In genomic region chr14:73370695-73371372, GRCm38 (mm10) we compare ENCODE assay signal across 15 mouse cellular contexts. TPM values are rescaled to one million over a fixed set of nuclear protein-coding genes. Genes with fewer than 3 reads are reported as not detected.
A peak's percentile ranks its signal among the peaks of the same experiment; 100 is the strongest.
DNase-seq lines count a peak whose midpoint lies in the region; ATAC-seq and TF ChIP-seq lines count a peak whose summit lies in the region.
"Had no signal": no experiment of that assay in that cellular context is flagged by ENCODE, and none has a peak within 500 bp of the region (broad histone marks: within the 10 kb centered on the region; RNA-seq: fewer than 3 reads in every experiment).

No protein-coding gene starts in this region.

- 73% methylated on average over 23 of the region's 23 CpGs for WGBS in embryonic facial prominence, embryonic 13.5 days
- WGBS in embryonic facial prominence, embryonic 10.5 days = 87% methylated on average over 23 of the region's 23 CpGs
- WGBS in liver, embryonic 14.5 days (ENCODE audit: insufficient replicate concordance) = 64% methylated on average over 23 of the region's 23 CpGs
- WGBS in liver, embryonic 11.5 days = 76% methylated on average over 23 of the region's 23 CpGs
- 41% methylated on average over 23 of the region's 23 CpGs for WGBS in olfactory bulb, adult 2 months

- no peak for ATAC-seq in embryonic facial prominence, embryonic 13.5 days (ENCODE audit: insufficient number of reproducible peaks, insufficient read depth, low FRiP score, low TSS enrichment, low read depth)
- no peak for ATAC-seq in liver, embryonic 14.5 days (ENCODE audit: insufficient read depth)
- no peak for ATAC-seq in liver, embryonic 11.5 days (replicated peaks; ENCODE audit: low FRiP score)

- H3K9ac ChIP-seq in embryonic facial prominence, embryonic 13.5 days = no peak overlapping the region; the same call in 1 of the 2 replicates
- 0 out of 2 replicates have a peak overlapping the region, but pooled peaks have one; percentile 3 for H3K9ac ChIP-seq in liver, embryonic 14.5 days (replicated peaks)
- no peak overlapping the region for H3K9ac ChIP-seq in liver, embryonic 11.5 days (ENCODE audit: low read depth, low read length)
- H3K9ac ChIP-seq: heart, embryonic 12.5 days; liver, embryonic 15.5 days had no signal

- H3K4me2 ChIP-seq in embryonic facial prominence, embryonic 13.5 days = no peak overlapping the region
- H3K4me2 ChIP-seq in liver, embryonic 14.5 days (ENCODE audit: low read depth) = no peak overlapping the region
- no peak overlapping the region for H3K4me2 ChIP-seq in liver, embryonic 11.5 days
- H3K4me2 ChIP-seq: heart, embryonic 12.5 days; liver, embryonic 15.5 days had no signal

- no peak for TF ChIP-seq CTCF in liver, embryonic 14.5 days (IDR thresholded peaks at IDR 0.05; ENCODE audit: low read depth)
- no peak for TF ChIP-seq CTCF in olfactory bulb, adult 2 months (IDR thresholded peaks at IDR 0.05; ENCODE audit: insufficient read depth, low read depth, low read length)

- H3K9me3 ChIP-seq in embryonic facial prominence, embryonic 13.5 days = no peaks in the 10 kb centered on the region
- no peaks in the 10 kb centered on the region for H3K9me3 ChIP-seq in embryonic facial prominence, embryonic 10.5 days
- H3K9me3 ChIP-seq in liver, embryonic 14.5 days (ENCODE audit: control insufficient read depth, low read length) = no peaks in the 10 kb centered on the region
- no peaks in the 10 kb centered on the region for H3K9me3 ChIP-seq in liver, embryonic 11.5 days (ENCODE audit: control insufficient read depth, low read length)
- H3K9me3 ChIP-seq: heart, embryonic 12.5 days; liver, embryonic 15.5 days had no signal

- no peak overlapping the region for H3K4me3 ChIP-seq in embryonic facial prominence, embryonic 13.5 days
- no peak overlapping the region for H3K4me3 ChIP-seq in embryonic facial prominence, embryonic 10.5 days
- no peak overlapping the region for H3K4me3 ChIP-seq in liver, embryonic 14.5 days (ENCODE audit: insufficient read depth in 1 of 2, low read depth in 2 of 2, low read length in 2 of 2)
- H3K4me3 ChIP-seq in liver, embryonic 11.5 days (ENCODE audit: low read depth, low read length) = no peak overlapping the region
- H3K4me3 ChIP-seq in olfactory bulb, adult 2 months (ENCODE audit: insufficient read depth, low read depth, low read length) = no peak overlapping the region
- H3K4me3 ChIP-seq: heart, embryonic 12.5 days; liver, embryonic 15.5 days; myocyte had no signal

- no peak for TF ChIP-seq POLR2A in olfactory bulb, adult 2 months (IDR thresholded peaks at IDR 0.05; ENCODE audit: insufficient read depth, low read depth, low read length)

- no peak for DNase-seq in embryonic facial prominence, embryonic 10.5 days (ENCODE audit: low spot score)
- DNase-seq in liver, embryonic 14.5 days (ENCODE audit: low read depth in 3 of 3, low spot score in 3 of 3) = no peak
- DNase-seq in liver, embryonic 11.5 days (ENCODE audit: low spot score) = no peak
- peak; percentile 45 to 63 for DNase-seq in kidney, adult 8-10 months
- DNase-seq in testis, postnatal 10 days (ENCODE audit: low spot score) = no peak
- DNase-seq in left cerebral cortex, postnatal 36 days (ENCODE audit: low spot score in 2 of 2) = no peak
- DNase-seq: adrenal gland, adult 2 months; spleen, adult 18-20 months; thymus, adult 18-20 months had no signal

- H3K27ac ChIP-seq in embryonic facial prominence, embryonic 13.5 days = peak overlapping the region; percentile 72
- no peak overlapping the region for H3K27ac ChIP-seq in embryonic facial prominence, embryonic 10.5 days (replicated peaks)
- H3K27ac ChIP-seq in liver, embryonic 14.5 days = no peak overlapping the region
- no peak overlapping the region for H3K27ac ChIP-seq in liver, embryonic 11.5 days (ENCODE audit: low read depth, low read length)
- H3K27ac ChIP-seq in olfactory bulb, adult 2 months (ENCODE audit: insufficient read depth, low read depth, low read length) = peak overlapping the region; percentile 90
- H3K27ac ChIP-seq: liver, embryonic 15.5 days; macrophage had no signal

- H3K36me3 ChIP-seq in embryonic facial prominence, embryonic 13.5 days = peaks cover 41% of the 10 kb centered on the region
- H3K36me3 ChIP-seq in embryonic facial prominence, embryonic 10.5 days (replicated peaks) = peaks cover 46% of the 10 kb centered on the region
- peaks cover 26% of the 10 kb centered on the region for H3K36me3 ChIP-seq in liver, embryonic 14.5 days (replicated peaks; ENCODE audit: control insufficient read depth, insufficient read depth, low read depth)
- H3K36me3 ChIP-seq in liver, embryonic 11.5 days (ENCODE audit: control insufficient read depth, insufficient read depth, low read length) = peaks cover 16% of the 10 kb centered on the region

- intact Hi-C loops in left cerebral cortex, postnatal 36 days (cut with DNase I) = no loop called here

- no peaks in the 10 kb centered on the region for H3K27me3 ChIP-seq in embryonic facial prominence, embryonic 13.5 days
- H3K27me3 ChIP-seq in embryonic facial prominence, embryonic 10.5 days (replicated peaks; ENCODE audit: low read depth, poor library complexity, severe bottlenecking) = no peaks in the 10 kb centered on the region
- no peaks in the 10 kb centered on the region for H3K27me3 ChIP-seq in liver, embryonic 14.5 days (ENCODE audit: control insufficient read depth, insufficient read depth, low read length)
- no peaks in the 10 kb centered on the region for H3K27me3 ChIP-seq in liver, embryonic 11.5 days (replicated peaks; ENCODE audit: control insufficient read depth, insufficient read depth, low read length)
- H3K27me3 ChIP-seq: heart, embryonic 12.5 days; liver, embryonic 15.5 days had no signal

- peaks cover 33% of the 10 kb centered on the region for H3K4me1 ChIP-seq in embryonic facial prominence, embryonic 13.5 days
- H3K4me1 ChIP-seq in embryonic facial prominence, embryonic 10.5 days = peaks cover 19% of the 10 kb centered on the region
- H3K4me1 ChIP-seq in liver, embryonic 14.5 days (replicated peaks; ENCODE audit: control insufficient read depth in 2 of 2, insufficient read depth in 2 of 2, low read length in 1 of 2) = peaks cover 6 to 25% of the 10 kb centered on the region in 2 experiments; a peak in 3 of 4 replicates
- peaks cover 29% of the 10 kb centered on the region for H3K4me1 ChIP-seq in liver, embryonic 11.5 days (replicated peaks; ENCODE audit: control insufficient read depth, insufficient read depth, low read length)
- H3K4me1 ChIP-seq in olfactory bulb, adult 2 months (ENCODE audit: control insufficient read depth, insufficient read depth, low read length) = peaks cover 42% of the 10 kb centered on the region

- no peak for TF ChIP-seq EP300 in liver, embryonic 14.5 days (IDR thresholded peaks at IDR 0.05; ENCODE audit: low read depth)

RNA-seq across cellular contexts. Expression of gene Itm2b, which starts 14.3 kb away (rescaled TPM):
- polyA plus RNA-seq in embryonic facial prominence, embryonic 13.5 days (2015; fragmentation: Nextera tagmentation; extraction: Ambion mirVana) = 659 and 793 TPM in 2 replicates
- polyA plus RNA-seq in embryonic facial prominence, embryonic 10.5 days (2016; fragmentation: Nextera tagmentation; extraction: Ambion mirVana) = 197 and 226 TPM in 2 replicates
- 203 and 206 TPM in 2 replicates for polyA plus RNA-seq in liver, embryonic 14.5 days (2012; rRNA removed)
- polyA plus RNA-seq in liver, embryonic 14.5 days (2014; fragmentation: Nextera tagmentation; extraction: Ambion mirVana) = 396 and 431 TPM in 2 replicates
- 516 and 518 TPM in 2 replicates for polyA plus RNA-seq in liver, embryonic 11.5 days (2014; fragmentation: Nextera tagmentation; extraction: Ambion mirVana)
- polyA plus RNA-seq in olfactory bulb, adult 2 months (2012; ENCODE audit: insufficient read depth, insufficient read length, low replicate concordance, missing spikeins) = 469 and 510 TPM in 2 replicates
- total RNA-seq in left cerebral cortex, postnatal 36 days (2021) = 100 to 1,000 TPM; 725 to 789 TPM

RNA-seq across cellular contexts. Expression of gene Rb1, which starts 45.2 kb away (rescaled TPM):
- polyA plus RNA-seq in embryonic facial prominence, embryonic 13.5 days (2015; fragmentation: Nextera tagmentation; extraction: Ambion mirVana) = 19.1 and 27.9 TPM in 2 replicates
- 24.4 and 29.3 TPM in 2 replicates for polyA plus RNA-seq in embryonic facial prominence, embryonic 10.5 days (2016; fragmentation: Nextera tagmentation; extraction: Ambion mirVana)
- 11.6 and 15.4 TPM in 2 replicates for polyA plus RNA-seq in liver, embryonic 14.5 days (2012; rRNA removed)
- 22.1 and 30.2 TPM in 2 replicates for polyA plus RNA-seq in liver, embryonic 14.5 days (2014; fragmentation: Nextera tagmentation; extraction: Ambion mirVana)
- polyA plus RNA-seq in liver, embryonic 11.5 days (2014; fragmentation: Nextera tagmentation; extraction: Ambion mirVana) = 22.3 and 25.1 TPM in 2 replicates
- 65.2 TPM in 1 of 2 replicates, not detected in the other for polyA plus RNA-seq in olfactory bulb, adult 2 months (2012; ENCODE audit: insufficient read depth, insufficient read length, low replicate concordance, missing spikeins)
- 10 to 100 TPM; 27.4 to 33.2 TPM for total RNA-seq in left cerebral cortex, postnatal 36 days (2021)

Comparison
In these comparisons a context has a peak if more than half of its experiments do, and no peak if none do; other contexts are left out.
1. H3K27ac ChIP-seq: peak in embryonic facial prominence, embryonic 13.5 days (single experiment) and olfactory bulb, adult 2 months (single experiment); none in embryonic facial prominence, embryonic 10.5 days (single experiment), liver, embryonic 14.5 days (single experiment) and liver, embryonic 11.5 days (single experiment).
2. DNase-seq: peak in kidney, adult 8-10 months (2 of 2); none in embryonic facial prominence, embryonic 10.5 days (single experiment), liver, embryonic 14.5 days (0 of 3), liver, embryonic 11.5 days (single experiment), testis, postnatal 10 days (single experiment) and left cerebral cortex, postnatal 36 days (0 of 2).